Mouse (Mus musculus): ENCODE measurements at regions not wholly inside any gene's neighbourhood (a gene's known extent, or its start where the extent isn't known, plus 50 kb on each side); places are given as distances from the start of the nearest gene placed in this dataset.

DNA sequence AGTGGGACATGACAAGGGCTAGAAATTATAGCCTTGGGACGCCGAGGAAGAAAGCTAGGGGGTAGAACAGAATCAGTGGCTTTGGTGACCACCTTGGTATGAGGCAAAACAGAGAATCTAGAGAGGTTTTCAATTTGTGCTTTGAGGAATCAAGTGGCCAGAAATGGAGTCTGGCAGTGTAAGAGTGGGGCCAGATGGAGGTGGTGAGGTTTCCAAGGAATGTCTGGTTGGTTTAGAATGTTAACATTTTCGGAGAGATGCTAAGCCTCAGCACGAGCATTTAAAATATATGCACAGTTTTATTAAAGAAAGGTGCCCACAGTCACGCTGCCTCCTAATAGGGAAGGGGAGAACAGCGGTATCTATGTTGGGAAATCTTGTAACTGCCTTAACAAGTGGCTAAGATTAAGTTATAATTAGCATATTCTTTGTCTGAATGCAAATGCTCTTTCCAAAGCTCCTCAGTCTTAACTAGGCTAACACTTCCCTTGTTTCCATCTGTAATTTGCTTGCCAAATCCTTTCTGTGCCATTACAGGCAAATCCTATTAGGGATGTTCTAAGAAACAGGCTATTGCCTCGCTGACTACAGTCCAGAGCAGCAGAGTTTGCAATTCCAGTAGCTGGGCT lies 117.9 kb upstream of the Pbx1 start:
- Histone ChIP-seq H3K27ac (ENCODE audit: low read depth, low read length) (no peak overlapping the region; the same call in 1 of the 2 replicates), H3K9me3 (ENCODE audit: low read length) (no peaks in the 10 kb centered on the region), H3K4me1 (ENCODE audit: insufficient read depth, low read length) (no peaks in the 10 kb centered on the region), H3K4me2 (ENCODE audit: low read depth, low read length, poor library complexity, severe bottlenecking) (no peak overlapping the region), H3K9ac (replicated peaks; ENCODE audit: low read length, poor library complexity, severe bottlenecking) (no peak overlapping the region), H3K27me3 (ENCODE audit: insufficient read depth, low read length) (no peaks in the 10 kb centered on the region), H3K36me3 (ENCODE audit: insufficient read depth, low read length) (no peaks in the 10 kb centered on the region), H3K4me3 (ENCODE audit: low read depth, low read length) (no peak overlapping the region)
- TF ChIP-seq CTCF (IDR thresholded peaks at IDR 0.05), result no peak
- 33% methylated on average over 7 of the region's 7 CpGs for WGBS
- DNase-seq (ENCODE audit: low spot score) (peak; percentile 65), ATAC-seq (ENCODE audit: low FRiP score) (no peak)

GRCm38 (mm10) chr1:168546156-168546555 lies 114.1 kb upstream of the Pbx1 start:
- no peak for TF ChIP-seq CTCF (IDR thresholded peaks at IDR 0.05)
- no peaks in the 10 kb centered on the region for H3K36me3 ChIP-seq (ENCODE audit: insufficient read depth, low read length)
- no peak overlapping the region for H3K27ac ChIP-seq (ENCODE audit: low read depth, low read length)
- ATAC-seq (ENCODE audit: low FRiP score) (no peak), DNase-seq (ENCODE audit: low spot score) (no peak)
- no peaks in the 10 kb centered on the region for H3K27me3 ChIP-seq (ENCODE audit: insufficient read depth, low read length)
- H3K9ac ChIP-seq (replicated peaks; ENCODE audit: low read length, poor library complexity, severe bottlenecking), result no peak overlapping the region
- WGBS, result 96% methylated on average over 3 of the region's 3 CpGs
- no peak overlapping the region for H3K4me3 ChIP-seq (ENCODE audit: low read depth, low read length)
- H3K9me3 ChIP-seq (ENCODE audit: low read length), result no peaks in the 10 kb centered on the region
- no peaks in the 10 kb centered on the region for H3K4me1 ChIP-seq (ENCODE audit: insufficient read depth, low read length)
- H3K4me2 ChIP-seq (ENCODE audit: low read depth, low read length, poor library complexity, severe bottlenecking), result no peak overlapping the region

GRCm38 (mm10) chr1:168545072-168545780 lies 113.2 kb upstream of the Pbx1 start:
- H3K36me3 ChIP-seq (ENCODE audit: insufficient read depth, low read length), result no peaks in the 10 kb centered on the region
- no peak overlapping the region for H3K9ac ChIP-seq (replicated peaks; ENCODE audit: low read length, poor library complexity, severe bottlenecking)
- 86% methylated on average over 7 of the region's 7 CpGs for WGBS
- DNase-seq (ENCODE audit: low spot score) (no peak), ATAC-seq (ENCODE audit: low FRiP score) (no peak)
- no peak overlapping the region for H3K4me3 ChIP-seq (ENCODE audit: low read depth, low read length)
- H3K4me2 ChIP-seq (ENCODE audit: low read depth, low read length, poor library complexity, severe bottlenecking), result no peak overlapping the region
- no peak for TF ChIP-seq CTCF (IDR thresholded peaks at IDR 0.05)
- H3K9me3 ChIP-seq (ENCODE audit: low read length), result no peaks in the 10 kb centered on the region
- no peaks in the 10 kb centered on the region for H3K4me1 ChIP-seq (ENCODE audit: insufficient read depth, low read length)
- H3K27ac ChIP-seq (ENCODE audit: low read depth, low read length), result no peak overlapping the region
- no peaks in the 10 kb centered on the region for H3K27me3 ChIP-seq (ENCODE audit: insufficient read depth, low read length)

GRCm38 (mm10) chr1:168541231-168541630 lies 109.2 kb upstream of the Pbx1 start:
- ATAC-seq (ENCODE audit: low FRiP score), result no peak
- no peak for TF ChIP-seq CTCF (IDR thresholded peaks at IDR 0.05)

DNA sequence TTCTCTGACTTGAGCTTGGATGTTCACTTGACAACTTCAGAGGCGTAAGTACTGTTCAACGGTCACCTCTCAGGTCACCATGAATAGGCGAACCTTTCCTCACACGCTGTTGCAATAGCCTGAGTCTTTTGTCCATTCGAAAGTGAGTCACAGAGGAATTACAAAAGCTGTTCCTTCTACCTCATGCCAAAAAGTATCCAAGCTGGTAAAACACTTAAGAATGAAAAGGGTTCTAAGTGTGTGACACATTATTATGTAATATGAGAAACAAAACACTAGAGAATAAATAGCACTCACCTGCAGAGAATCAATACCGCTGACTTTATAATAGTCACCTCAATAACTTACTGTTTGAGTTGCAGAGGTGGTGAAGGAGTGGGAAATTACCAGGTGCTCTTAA lies 86.0 kb upstream of the Pbx1 start:
- no peaks in the 10 kb centered on the region for H3K9me3 ChIP-seq (ENCODE audit: low read length)
- no peak for TF ChIP-seq CTCF (IDR thresholded peaks at IDR 0.05)
- H3K27ac ChIP-seq (ENCODE audit: low read depth, low read length), result no peak overlapping the region
- no peak overlapping the region for H3K9ac ChIP-seq (replicated peaks; ENCODE audit: low read length, poor library complexity, severe bottlenecking)
- DNase-seq (ENCODE audit: low spot score) (no peak), ATAC-seq (ENCODE audit: low FRiP score) (no peak)
- H3K27me3 ChIP-seq (ENCODE audit: insufficient read depth, low read length), result no peaks in the 10 kb centered on the region
- no peak overlapping the region for H3K4me2 ChIP-seq (ENCODE audit: low read depth, low read length, poor library complexity, severe bottlenecking)
- H3K4me1 ChIP-seq (ENCODE audit: insufficient read depth, low read length), result no peaks in the 10 kb centered on the region
- 81% methylated on average over 6 of the region's 6 CpGs for WGBS
- H3K4me3 ChIP-seq (ENCODE audit: low read depth, low read length), result no peak overlapping the region
- H3K36me3 ChIP-seq (ENCODE audit: insufficient read depth, low read length), result no peaks in the 10 kb centered on the region

More at GRCm38 (mm10) chr1:168541231-168541630, 109.2 kb upstream of the Pbx1 start:
- Histone ChIP-seq H3K4me1 (ENCODE audit: insufficient read depth, low read length) (no peaks in the 10 kb centered on the region), H3K9me3 (ENCODE audit: low read length) (no peaks in the 10 kb centered on the region), H3K27me3 (ENCODE audit: insufficient read depth, low read length) (no peaks in the 10 kb centered on the region), H3K4me3 (ENCODE audit: low read depth, low read length) (no peak overlapping the region), H3K27ac (ENCODE audit: low read depth, low read length) (no peak overlapping the region), H3K4me2 (ENCODE audit: low read depth, low read length, poor library complexity, severe bottlenecking) (no peak overlapping the region), H3K36me3 (ENCODE audit: insufficient read depth, low read length) (no peaks in the 10 kb centered on the region), H3K9ac (replicated peaks; ENCODE audit: low read length, poor library complexity, severe bottlenecking) (no peak overlapping the region)
- WGBS, result 90% methylated on average over 2 of the region's 2 CpGs
- no peak for DNase-seq (ENCODE audit: low spot score)

DNA sequence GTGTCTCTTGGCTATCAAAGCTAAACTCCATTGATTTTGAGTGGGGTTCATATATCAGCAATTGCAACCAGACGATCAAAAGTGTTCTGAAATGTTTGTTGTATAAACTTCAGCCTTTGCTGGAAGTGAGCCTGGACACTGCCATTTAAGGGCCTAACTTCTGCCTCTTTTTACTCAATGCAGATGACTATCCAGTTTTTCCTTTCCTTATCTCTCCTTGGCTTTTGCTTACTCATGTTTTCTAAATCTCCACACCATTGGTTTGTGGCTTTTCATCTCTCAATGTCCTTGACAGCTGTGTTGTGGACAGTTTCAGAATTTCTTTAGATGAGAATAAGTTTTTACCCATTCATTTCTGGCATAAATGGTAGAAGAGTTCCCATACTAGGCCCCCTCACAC lies 74.3 kb upstream of the Pbx1 start:
- Histone ChIP-seq H3K9ac (replicated peaks; ENCODE audit: low read length, poor library complexity, severe bottlenecking) (no peak overlapping the region), H3K27me3 (ENCODE audit: insufficient read depth, low read length) (no peaks in the 10 kb centered on the region), H3K4me3 (ENCODE audit: low read depth, low read length) (no peak overlapping the region), H3K27ac (ENCODE audit: low read depth, low read length) (no peak overlapping the region), H3K9me3 (ENCODE audit: low read length) (no peaks in the 10 kb centered on the region), H3K4me1 (ENCODE audit: insufficient read depth, low read length) (no peaks in the 10 kb centered on the region), H3K4me2 (ENCODE audit: low read depth, low read length, poor library complexity, severe bottlenecking) (no peak overlapping the region), H3K36me3 (ENCODE audit: insufficient read depth, low read length) (no peaks in the 10 kb centered on the region)
- DNase-seq (ENCODE audit: low spot score) (no peak), ATAC-seq (ENCODE audit: low FRiP score) (no peak)
- 96% methylated on average over 1 of the region's 1 CpGs for WGBS
- no peak for TF ChIP-seq CTCF (IDR thresholded peaks at IDR 0.05)
